Mouse (Mus musculus) liver, embryonic 16.5 days (tissue): ENCODE results near the gene Ahsg. TPM values are rescaled to one million over a fixed set of nuclear protein-coding genes. Genes with fewer than 3 reads are reported as not detected.

ENCODE experiments used
- ATAC-seq: fragments of 200-750 bp; cut with Nextera tagmentation; 2 replicates; pipeline ENCODE4 v1.8.0; 2017; ENCODE audit warnings: low read depth, mild to moderate bottlenecking, moderate number of reproducible peaks, moderate library complexity
- H3K27ac ChIP-seq: fragments of 300-500 bp; sonication (generic); 2 replicates; pipeline ENCODE4 v1.5.1; 2014; ENCODE audit warnings: mild to moderate bottlenecking, low read length
- H3K27me3 ChIP-seq: fragments of 300-500 bp; sonication (generic); 2 replicates; pipeline ENCODE4 v1.6.1; 2014; ENCODE audit warnings: low read depth, low read length, mixed read lengths; ENCODE audit not compliant: control insufficient read depth, insufficient read depth
- H3K36me3 ChIP-seq: fragments of 300-500 bp; sonication (generic); 2 replicates; pipeline ENCODE4 v1.6.1; 2014; ENCODE audit warnings: mild to moderate bottlenecking; ENCODE audit not compliant: control insufficient read depth, insufficient read depth
- H3K4me1 ChIP-seq: fragments of 300-500 bp; sonication (generic); 2 replicates; pipeline ENCODE4 v1.6.1; 2014; ENCODE audit warnings: low read depth, low read length, mixed read lengths; ENCODE audit not compliant: control insufficient read depth
- H3K4me2 ChIP-seq: fragments of 300-500 bp; sonication (generic); 2 replicates; pipeline ENCODE4 v1.6.1; 2014; ENCODE audit warnings: low read depth, low read length, mixed read lengths
- H3K4me3 ChIP-seq: fragments of 300-500 bp; sonication (generic); 2 replicates; pipeline ENCODE4 v1.5.1; 2014; ENCODE audit warnings: low read depth, mild to moderate bottlenecking, low read length
- H3K9ac ChIP-seq: fragments of 300-500 bp; sonication (generic); 2 replicates; pipeline ENCODE4 v1.6.1; 2014; ENCODE audit warnings: low read depth, low read length
- H3K9me3 ChIP-seq: fragments of 300-500 bp; sonication (generic); replicated peaks from 2 replicates; pipeline ENCODE4 v1.6.1; 2016; ENCODE audit warnings: low read length; ENCODE audit not compliant: control insufficient read depth
- WGBS: fragments of 180-500 bp; shearing (Covaris S2); extraction: QIAGEN DNeasy Blood & Tissue Kit; methylation state at CpG from one replicate; pipeline ENCODE4 v1.1.7; 2014; ENCODE audit not compliant: insufficient replicate concordance; 5-methylcytosine and 5-hydroxymethylcytosine counted together
- polyA plus RNA-seq: library from polyadenylated mRNA; unstranded; fragments of >200 nt; fragmentation: Nextera tagmentation; extraction: Ambion mirVana; gene quantifications from 2 replicates; pipeline ENCODE4 v1.2.1, GENCODE M21; 2015

The Ahsg gene
- polyA plus RNA-seq, 1 experiment from 2014 or later = 6,290 TPM

- H3K4me2 ChIP-seq = no peak overlapping the region
- H3K4me3 ChIP-seq = no peak overlapping the region
- no peaks in the 10 kb centered on the region for H3K27me3 ChIP-seq
- H3K36me3 ChIP-seq = no peaks in the 10 kb centered on the region
- H3K4me1 ChIP-seq = no peaks in the 10 kb centered on the region
- 68% methylated on average over 15 of the region's 15 CpGs for WGBS
- no peak overlapping the region for H3K27ac ChIP-seq
- H3K9me3 ChIP-seq = no peaks in the 10 kb centered on the region
- H3K9ac ChIP-seq = no peak overlapping the region
- no peak for ATAC-seq
These were observed 27.7 kb downstream of the Ahsg start for GRCm38 (mm10) chr16:22918664-22919312.

DNA sequence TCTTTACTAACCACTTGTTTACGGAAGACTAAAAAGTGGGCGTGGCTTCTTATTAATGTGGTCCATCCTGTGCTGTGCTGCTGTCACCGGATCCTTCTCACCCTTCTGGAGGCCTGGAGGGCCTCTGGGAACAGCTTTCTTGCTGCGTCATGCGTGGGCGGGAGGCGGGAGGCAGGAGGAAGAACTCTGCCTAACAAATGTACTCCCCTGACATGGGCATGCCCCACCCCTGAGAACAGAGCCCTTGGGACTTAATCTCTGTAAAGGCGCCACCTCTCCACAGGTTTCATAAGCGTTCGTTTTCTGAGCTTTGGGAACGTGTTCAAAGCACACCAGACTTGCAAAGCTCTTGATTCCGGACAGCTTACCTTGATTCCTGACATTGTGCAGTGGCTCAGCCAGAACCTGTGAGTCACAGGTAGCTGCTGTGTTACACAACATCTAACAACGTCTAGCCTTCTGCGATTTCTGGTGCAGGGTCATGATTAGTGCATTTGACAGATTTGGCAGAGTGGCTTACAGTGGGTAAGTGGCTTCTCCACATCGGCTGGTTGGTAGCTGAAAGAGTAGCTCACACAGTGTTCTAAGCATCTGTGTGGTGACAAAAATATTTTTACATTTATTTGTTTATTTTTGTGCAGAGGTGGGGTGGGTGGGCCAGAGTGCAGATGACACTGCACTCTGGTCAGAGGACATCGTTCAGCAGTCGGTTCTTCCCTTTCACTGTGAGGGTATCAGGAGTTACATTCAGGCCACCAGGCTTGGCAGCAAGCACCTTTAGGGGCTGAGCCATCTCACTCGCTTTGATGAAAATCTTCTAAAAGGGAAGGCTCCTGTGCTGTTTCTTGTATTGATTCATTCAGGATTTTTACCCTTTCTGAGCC is 29.1 kb downstream of the Ahsg start:
- no peak overlapping the region for H3K9ac ChIP-seq
- no peaks in the 10 kb centered on the region for H3K9me3 ChIP-seq
- H3K27me3 ChIP-seq = no peaks in the 10 kb centered on the region
- no peaks in the 10 kb centered on the region for H3K4me1 ChIP-seq
- H3K36me3 ChIP-seq = no peaks in the 10 kb centered on the region
- no peak overlapping the region for H3K4me3 ChIP-seq
- 37% methylated on average over 18 of the region's 18 CpGs for WGBS
- peak; percentile 69 for ATAC-seq
- H3K4me2 ChIP-seq = no peak overlapping the region
- H3K27ac ChIP-seq = peak overlapping the region; percentile 69

DNA sequence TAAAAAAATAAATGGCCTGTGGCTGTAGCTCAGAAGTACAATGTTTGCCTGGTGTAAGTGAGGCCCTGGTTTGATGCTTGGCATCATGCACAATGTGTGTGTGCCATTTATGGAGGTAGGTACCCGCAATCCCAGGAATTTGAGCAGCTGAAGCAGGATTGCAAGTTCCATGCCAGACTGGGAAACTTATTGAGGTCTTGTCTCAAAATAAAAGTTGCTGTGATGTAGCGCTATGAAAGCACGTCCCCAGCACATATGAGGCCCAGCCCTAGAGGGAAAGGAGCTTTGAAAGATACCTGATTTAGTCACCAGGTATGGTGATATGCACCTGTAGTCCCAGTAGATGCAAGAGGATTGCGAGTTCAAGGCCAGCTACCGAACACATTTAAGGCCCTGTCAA is 30.7 kb downstream of the Ahsg start:
- ATAC-seq = no peak
- Histone ChIP-seq H3K9me3 (no peaks in the 10 kb centered on the region), H3K9ac (no peak overlapping the region), H3K27me3 (no peaks in the 10 kb centered on the region), H3K36me3 (no peaks in the 10 kb centered on the region), H3K4me3 (no peak overlapping the region), H3K27ac (no peak overlapping the region), H3K4me2 (no peak overlapping the region), H3K4me1 (no peaks in the 10 kb centered on the region)
- 73% methylated on average over 5 of the region's 5 CpGs for WGBS

GRCm38 (mm10) chr16:22922433-22922832 is 31.4 kb downstream of the Ahsg start:
- ATAC-seq = peak; percentile 72
- Histone ChIP-seq H3K4me2 (no peak overlapping the region), H3K4me3 (no peak overlapping the region), H3K9ac (no peak overlapping the region), H3K27ac (no peak overlapping the region), H3K27me3 (no peaks in the 10 kb centered on the region), H3K4me1 (no peaks in the 10 kb centered on the region), H3K36me3 (no peaks in the 10 kb centered on the region), H3K9me3 (no peaks in the 10 kb centered on the region)
- 54% methylated on average over 4 of the region's 4 CpGs for WGBS

DNA sequence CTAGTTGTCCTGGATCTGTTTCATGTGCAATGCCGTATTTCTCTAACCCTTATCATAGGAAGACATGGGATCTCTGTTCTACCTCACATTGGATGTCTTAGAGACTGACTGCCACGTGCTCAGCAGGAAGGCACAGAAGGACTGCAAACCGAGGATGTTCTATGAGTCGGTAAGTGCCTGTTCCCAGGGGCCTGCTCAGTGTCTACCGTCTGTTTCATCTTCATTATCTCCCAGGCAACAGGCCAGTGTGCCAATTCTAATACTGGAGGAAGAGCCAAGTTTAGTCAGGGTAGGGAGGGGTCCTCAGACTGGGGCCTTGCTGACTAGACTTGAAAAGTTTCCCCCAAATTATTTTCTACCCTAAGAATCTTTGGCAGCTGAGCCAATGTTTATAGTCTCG is 38.5 kb downstream of the Ahsg start:
- no peak overlapping the region for H3K4me3 ChIP-seq
- H3K27me3 ChIP-seq = no peaks in the 10 kb centered on the region
- no peaks in the 10 kb centered on the region for H3K36me3 ChIP-seq
- 60% methylated on average over 6 of the region's 6 CpGs for WGBS
- no peak for ATAC-seq
- no peak overlapping the region for H3K4me2 ChIP-seq
- no peaks in the 10 kb centered on the region for H3K9me3 ChIP-seq
- H3K9ac ChIP-seq = no peak overlapping the region
- no peaks in the 10 kb centered on the region for H3K4me1 ChIP-seq
- H3K27ac ChIP-seq = no peak overlapping the region

- H3K4me1 ChIP-seq = no peaks in the 10 kb centered on the region
- H3K4me3 ChIP-seq = no peak overlapping the region
- no peak overlapping the region for H3K27ac ChIP-seq
- no peak overlapping the region for H3K4me2 ChIP-seq
- H3K27me3 ChIP-seq = no peaks in the 10 kb centered on the region
- H3K36me3 ChIP-seq = no peaks in the 10 kb centered on the region
- WGBS = 72% methylated on average over 11 of the region's 11 CpGs
- no peak for ATAC-seq
- no peaks in the 10 kb centered on the region for H3K9me3 ChIP-seq
- no peak overlapping the region for H3K9ac ChIP-seq
These were observed 40.5 kb downstream of the Ahsg start for GRCm38 (mm10) chr16:22931431-22932200.

- Histone ChIP-seq H3K4me3 (no peak overlapping the region), H3K9ac (no peak overlapping the region), H3K36me3 (no peaks in the 10 kb centered on the region), H3K27me3 (no peaks in the 10 kb centered on the region), H3K4me2 (no peak overlapping the region), H3K9me3 (no peaks in the 10 kb centered on the region; the same call in 1 of the 2 replicates), H3K27ac (no peak overlapping the region), H3K4me1 (no peaks in the 10 kb centered on the region)
- 73% methylated on average over 12 of the region's 12 CpGs for WGBS
- no peak for ATAC-seq
These were observed 46.6 kb downstream of the Ahsg start for GRCm38 (mm10) chr16:22937631-22938030.

DNA sequence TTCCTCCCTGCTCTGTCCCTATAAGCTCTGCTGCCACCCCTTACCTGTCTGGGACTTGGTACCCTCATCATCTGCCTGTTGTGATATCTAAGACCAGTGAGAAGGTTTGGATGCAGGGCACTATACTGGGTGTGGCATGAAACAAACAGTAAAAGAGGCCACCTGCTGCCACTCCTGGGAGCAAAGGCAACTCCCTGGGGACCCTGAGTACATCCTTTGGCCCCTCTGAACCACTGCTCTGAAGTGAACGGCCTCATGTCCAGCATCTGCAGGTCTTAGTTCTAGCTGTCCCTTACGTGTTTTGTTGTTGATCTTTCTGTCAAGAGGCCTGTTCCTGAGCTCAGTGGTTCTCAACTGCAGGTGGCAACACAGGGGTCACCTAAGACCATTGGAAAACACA is 47.5 kb downstream of the Ahsg start:
- Histone ChIP-seq H3K4me1 (no peaks in the 10 kb centered on the region), H3K9ac (no peak overlapping the region), H3K9me3 (no peaks in the 10 kb centered on the region; the same call in 1 of the 2 replicates), H3K36me3 (no peaks in the 10 kb centered on the region), H3K4me2 (no peak overlapping the region), H3K4me3 (no peak overlapping the region), H3K27me3 (no peaks in the 10 kb centered on the region), H3K27ac (no peak overlapping the region)
- no peak for ATAC-seq
- WGBS = 56% methylated on average over 2 of the region's 2 CpGs
